Mouse (Mus musculus) kidney, adult 2 months (tissue): ENCODE results near the gene Chic1. TPM values are rescaled to one million over a fixed set of nuclear protein-coding genes. Genes with fewer than 3 reads are reported as not detected.

Experiments used
- DNase-seq: peaks from one replicate; pipeline ENCODE4 v3.0.0; 2021
- H3K27ac ChIP-seq: fragments of 200-500 bp; 2 replicates; pipeline ENCODE4 v1.5.1; 2012; ENCODE audit warnings: low read depth, low read length, control low read depth, inconsistent platforms; ENCODE audit not compliant: insufficient read depth
- H3K27me3 ChIP-seq: fragments of 200-500 bp; replicated peaks from 2 replicates; pipeline ENCODE4 v1.6.1; 2012; ENCODE audit warnings: mild to moderate bottlenecking, moderate library complexity, low read length, inconsistent platforms; ENCODE audit not compliant: control insufficient read depth, insufficient read depth
- H3K36me3 ChIP-seq: fragments of 200-500 bp; 2 replicates; pipeline ENCODE4 v1.6.1; 2012; ENCODE audit warnings: mild to moderate bottlenecking, moderate library complexity, low read length, inconsistent platforms; ENCODE audit not compliant: control insufficient read depth, insufficient read depth
- H3K4me1 ChIP-seq: fragments of 200-500 bp; 2 replicates; pipeline ENCODE4 v1.6.1; 2011; ENCODE audit warnings: low read length; ENCODE audit not compliant: control insufficient read depth, insufficient read depth
- H3K4me3 ChIP-seq: fragments of 200-500 bp; 2 replicates; pipeline ENCODE4 v1.5.1; 2011; ENCODE audit warnings: mild to moderate bottlenecking, low read depth, low read length, control low read depth; ENCODE audit not compliant: insufficient read depth
- CTCF ChIP-seq: fragments of 200-500 bp; conservative IDR thresholded peaks from 2 replicates; pipeline ENCODE4 v1.5.1; 2011; ENCODE audit warnings: low read depth, mild to moderate bottlenecking, control low read depth, low read length, moderate library complexity, mixed read lengths; ENCODE audit not compliant: insufficient read depth, insufficient read length
- POLR2A ChIP-seq: fragments of 200-500 bp; IDR thresholded peaks from one replicate; pipeline ENCODE4 v1.6.1; 2011; ENCODE audit warnings: low read depth, low read length, control low read depth
- WGBS: fragments of 180-500 bp; shearing (Covaris S2); methylation state at CpG from one replicate; pipeline ENCODE4 v1.1.7; 2018; 5-methylcytosine and 5-hydroxymethylcytosine counted together
- polyA plus RNA-seq: library from polyadenylated mRNA; depleted of rRNA; stranded (reverse); fragments of >200 nt; gene quantifications from 2 replicates; pipeline ENCODE4 v1.2.3, GENCODE M21; 2012

Chic1 gene
- polyA plus RNA-seq, 1 experiment: 1.5 TPM

GRCm38 (mm10) chrX:103374250-103374649 lies 18.0 kb downstream of the Chic1 start:
- Histone ChIP-seq H3K27me3 (no peaks in the 10 kb centered on the region), H3K4me1 (no peaks in the 10 kb centered on the region), H3K27ac (no peak overlapping the region), H3K36me3 (no peaks in the 10 kb centered on the region), H3K4me3 (no peak overlapping the region)
- TF ChIP-seq POLR2A (no peak), CTCF (peak; percentile 52)
- DNase-seq: peak; percentile 8
- 60% methylated on average over 5 of the region's 5 CpGs for WGBS

- no peaks in the 10 kb centered on the region for H3K27me3 ChIP-seq
- no peaks in the 10 kb centered on the region for H3K36me3 ChIP-seq
- no peaks in the 10 kb centered on the region for H3K4me1 ChIP-seq
- 75% methylated on average over 3 of the region's 3 CpGs for WGBS
- TF ChIP-seq POLR2A: no peak
- peak; percentile 25; the same call in 1 of the 2 replicates for TF ChIP-seq CTCF
- no peak overlapping the region for H3K27ac ChIP-seq
- H3K4me3 ChIP-seq: no peak overlapping the region
- no peak for DNase-seq
Measured at GRCm38 (mm10) chrX:103384528-103384927, 28.3 kb downstream of the Chic1 start.

- no peak overlapping the region for H3K27ac ChIP-seq
- no peaks in the 10 kb centered on the region for H3K36me3 ChIP-seq
- H3K4me1 ChIP-seq: no peaks in the 10 kb centered on the region
- WGBS: 73% methylated on average over 3 of the region's 3 CpGs
- H3K27me3 ChIP-seq: no peaks in the 10 kb centered on the region
- no peak for DNase-seq
- TF ChIP-seq CTCF (no peak), POLR2A (no peak)
- H3K4me3 ChIP-seq: no peak overlapping the region
Measured at GRCm38 (mm10) chrX:103388131-103388530, 31.9 kb downstream of the Chic1 start.

- no peak overlapping the region for H3K27ac ChIP-seq
- no peak for TF ChIP-seq POLR2A
- H3K27me3 ChIP-seq: no peaks in the 10 kb centered on the region
- no peaks in the 10 kb centered on the region for H3K4me1 ChIP-seq
- H3K36me3 ChIP-seq: no peaks in the 10 kb centered on the region
- WGBS: 87% methylated on average over 1 of the region's 1 CpGs
- H3K4me3 ChIP-seq: no peak overlapping the region
- no peak for DNase-seq
Measured at GRCm38 (mm10) chrX:103393841-103394240, 37.6 kb downstream of the Chic1 start.

- Histone ChIP-seq H3K4me3 (no peak overlapping the region), H3K36me3 (no peaks in the 10 kb centered on the region), H3K27ac (no peak overlapping the region), H3K27me3 (no peaks in the 10 kb centered on the region), H3K4me1 (no peaks in the 10 kb centered on the region)
- 45% methylated on average over 11 of the region's 13 CpGs for WGBS
- DNase-seq: no peak
- TF ChIP-seq CTCF: no peak
- TF ChIP-seq POLR2A: no peak
Measured at GRCm38 (mm10) chrX:103405021-103405420, 48.7 kb downstream of the Chic1 start.

GRCm38 (mm10) chrX:103414167-103414566 lies 57.9 kb downstream of the Chic1 start, which contains the start of gene Tsx:
Tsx (plus strand) TSS chrX:103414467.
- Histone ChIP-seq H3K27me3 (no peaks in the 10 kb centered on the region), H3K36me3 (no peaks in the 10 kb centered on the region), H3K27ac (no peak within 1 kb of the TSS), H3K4me3 (no peak within 1 kb of the TSS), H3K4me1 (no peaks in the 10 kb centered on the region)
- DNase-seq: no peak
- TF ChIP-seq CTCF: no peak
- TF ChIP-seq POLR2A: no peak
- 79% methylated on average over 5 of the region's 5 CpGs for WGBS

- no peaks in the 10 kb centered on the region for H3K36me3 ChIP-seq
- no peak within 1 kb of the TSS for H3K27ac ChIP-seq
- TF ChIP-seq CTCF (no peak), POLR2A (no peak)
- no peak for DNase-seq
- H3K4me3 ChIP-seq: no peak within 1 kb of the TSS
- WGBS: 88% methylated on average over 2 of the region's 2 CpGs
- no peaks in the 10 kb centered on the region; the same call in 1 of the 2 replicates for H3K27me3 ChIP-seq
- no peaks in the 10 kb centered on the region for H3K4me1 ChIP-seq
Measured at GRCm38 (mm10) chrX:103421710-103422109, 65.4 kb downstream of the Chic1 start, which contains the start of gene Gm26992. Gm26992 (plus strand) TSS chrX:103422010.

- no peak overlapping the region for H3K4me3 ChIP-seq
- H3K27me3 ChIP-seq: no peaks in the 10 kb centered on the region
- TF ChIP-seq CTCF: no peak
- TF ChIP-seq POLR2A: no peak
- WGBS: 60% methylated on average over 7 of the region's 7 CpGs
- H3K27ac ChIP-seq: no peak overlapping the region
- no peaks in the 10 kb centered on the region for H3K4me1 ChIP-seq
- peak; percentile 4 for DNase-seq
- H3K36me3 ChIP-seq: no peaks in the 10 kb centered on the region
Measured at GRCm38 (mm10) chrX:103427677-103428076, 71.4 kb downstream of the Chic1 start.
